Mouse (Mus musculus): ENCODE data around the gene Gdpd4.

DNA sequence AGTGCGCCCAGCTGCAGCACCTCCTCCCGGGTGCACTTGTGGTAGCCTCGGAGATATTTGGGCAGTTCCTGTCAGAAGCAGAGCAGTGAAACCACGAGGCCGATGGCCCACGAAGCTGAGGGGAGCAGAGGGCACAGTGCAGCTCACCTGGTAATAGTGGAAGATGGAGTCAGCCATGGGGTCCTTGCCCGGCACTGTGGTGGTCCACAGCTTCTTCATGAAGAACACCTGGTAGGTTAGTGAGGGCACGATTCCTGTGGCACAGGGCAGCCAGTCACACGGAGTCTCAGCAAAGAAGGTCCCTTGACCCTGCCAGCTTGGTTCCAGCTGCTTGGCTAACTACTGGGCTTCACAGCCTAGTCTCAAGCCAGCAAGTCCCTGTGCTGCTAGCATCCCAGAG is 134.7 kb downstream of the Gdpd4 start:
- no peak for TF ChIP-seq CTCF (IDR thresholded peaks at IDR 0.05; ENCODE audit: control insufficient read depth, insufficient read depth, insufficient replicate concordance, low read depth, low read length)
- TF ChIP-seq POLR2A (IDR thresholded peaks at IDR 0.05; ENCODE audit: control insufficient read depth, low read depth, low read length), result no peak
